ENCODE assay signal across 8 mouse cellular contexts in the genomic region with DNA sequence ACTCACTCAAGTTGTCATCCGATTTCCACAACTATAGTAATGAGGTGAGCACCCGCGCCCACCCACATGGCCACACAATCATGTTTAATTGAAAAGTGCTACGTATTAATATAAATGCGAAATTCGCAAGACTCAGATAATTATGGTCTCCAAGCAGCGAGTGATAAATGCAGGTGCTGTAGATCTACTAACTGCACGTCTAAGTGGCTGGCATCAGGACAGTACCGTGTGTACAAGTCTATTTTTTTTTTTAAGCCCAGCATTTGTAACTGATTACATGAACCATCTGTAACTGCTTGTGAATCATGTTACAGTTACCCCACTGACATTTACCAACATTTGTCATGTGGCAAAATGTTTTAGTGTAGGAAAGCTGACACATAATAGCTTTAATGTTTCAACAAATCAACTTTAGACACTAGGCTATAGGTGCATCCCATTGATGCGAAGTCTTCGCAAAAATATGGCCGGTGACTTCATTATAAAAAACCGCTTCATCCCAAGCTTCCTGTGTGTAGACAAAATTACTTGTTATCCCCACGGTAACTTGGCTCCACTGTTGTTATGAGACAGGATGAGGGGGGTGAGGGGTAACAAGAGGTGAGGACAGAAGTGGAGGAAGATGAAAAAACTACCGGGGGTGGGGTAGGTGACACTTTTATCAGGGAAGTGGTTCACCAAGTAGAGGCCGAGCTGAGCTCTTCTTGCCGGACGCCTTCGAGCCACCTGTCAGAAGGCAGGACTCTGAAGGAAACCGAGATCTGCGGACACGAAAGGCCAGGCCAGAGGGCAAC. TPM values are rescaled to one million over a fixed set of nuclear protein-coding genes. Genes with fewer than 3 reads are reported as not detected.
DNase-seq lines count a peak whose midpoint lies in the region; ATAC-seq and TF ChIP-seq lines count a peak whose summit lies in the region.

No protein-coding gene starts in this region.

- TF ChIP-seq CTCF in MEL (IDR thresholded peaks at IDR 0.05 in 2 of 3, conservative IDR thresholded peaks at IDR 0.05 in 1 of 3; ENCODE audit: control insufficient read depth in 1 of 3, insufficient read depth in 1 of 3, low read depth in 2 of 3, low read length in 3 of 3, poor library complexity in 1 of 3, severe bottlenecking in 1 of 3): no peak
- no peak for TF ChIP-seq CTCF in liver, embryonic 14.5 days (IDR thresholded peaks at IDR 0.05; ENCODE audit: low read depth)

- no peak for TF ChIP-seq RAD21 in MEL (IDR thresholded peaks at IDR 0.05; ENCODE audit: low read depth, low read length)

- no peak for DNase-seq in heart, postnatal 36 days
- DNase-seq in MEL (ENCODE audit: low read depth, low spot score): peak; percentile 88
- DNase-seq in liver, embryonic 14.5 days (ENCODE audit: low read depth in 3 of 3, low spot score in 3 of 3): no peak
- no peak for DNase-seq in MN1 (ENCODE audit: low spot score)
- DNase-seq in adrenal gland, postnatal 14 days: no peak
- DNase-seq in thymus, postnatal 25 days: no peak

- H3K36me3 ChIP-seq in heart, embryonic 15.5 days: peaks cover 4% of the 10 kb centered on the region; the same call in 1 of the 2 replicates
- peaks cover 3 to 28% of the 10 kb centered on the region in 2 experiments for H3K36me3 ChIP-seq in MEL (ENCODE audit: control insufficient read depth in 1 of 2, insufficient read depth in 2 of 2, low read length in 2 of 2)
- H3K36me3 ChIP-seq in forebrain, embryonic 16.5 days (ENCODE audit: control insufficient read depth, insufficient read depth): no peaks in the 10 kb centered on the region
- H3K36me3 ChIP-seq in liver, embryonic 14.5 days (replicated peaks; ENCODE audit: control insufficient read depth, insufficient read depth, low read depth): peaks cover 13% of the 10 kb centered on the region

- H3K9ac ChIP-seq in heart, embryonic 15.5 days: peak overlapping the region; percentile 74
- H3K9ac ChIP-seq in MEL (ENCODE audit: control insufficient read depth, low read depth, low read length, poor library complexity, severe bottlenecking): peak overlapping the region; percentile 96
- H3K9ac ChIP-seq in forebrain, embryonic 16.5 days (replicated peaks; ENCODE audit: low read depth, low read length): peak overlapping the region; percentile 69
- peak overlapping the region; percentile 68 for H3K9ac ChIP-seq in liver, embryonic 14.5 days (replicated peaks)

- no peak for TF ChIP-seq POLR2A in MEL (IDR thresholded peaks at IDR 0.05; ENCODE audit: control insufficient read depth in 1 of 2, insufficient read depth in 1 of 2, low read depth in 1 of 2, low read length in 2 of 2, poor library complexity in 1 of 2)

- H3K4me2 ChIP-seq in heart, embryonic 15.5 days: peak overlapping the region; percentile 77
- peak overlapping the region; percentile 69 for H3K4me2 ChIP-seq in forebrain, embryonic 16.5 days (ENCODE audit: low read length)
- H3K4me2 ChIP-seq in liver, embryonic 14.5 days (ENCODE audit: low read depth): peak overlapping the region; percentile 82

- WGBS in heart, embryonic 15.5 days: 39% methylated on average over 22 of the region's 22 CpGs
- WGBS in forebrain, embryonic 16.5 days: 30% methylated on average over 22 of the region's 22 CpGs
- 34% methylated on average over 22 of the region's 22 CpGs for WGBS in liver, embryonic 14.5 days (ENCODE audit: insufficient replicate concordance)

- H3K9me3 ChIP-seq in heart, embryonic 15.5 days (replicated peaks): no peaks in the 10 kb centered on the region
- no peaks in the 10 kb centered on the region for H3K9me3 ChIP-seq in MEL (replicated peaks; ENCODE audit: insufficient read depth, low read length)
- H3K9me3 ChIP-seq in forebrain, embryonic 16.5 days (ENCODE audit: control insufficient read depth, low read length): no peaks in the 10 kb centered on the region
- H3K9me3 ChIP-seq in liver, embryonic 14.5 days (ENCODE audit: control insufficient read depth, low read length): no peaks in the 10 kb centered on the region

- peaks cover 32% of the 10 kb centered on the region for H3K79me2 ChIP-seq in MEL (ENCODE audit: control insufficient read depth, insufficient read depth, low read length, poor library complexity)

- peaks cover 31% of the 10 kb centered on the region for H3K4me1 ChIP-seq in heart, embryonic 15.5 days (replicated peaks)
- H3K4me1 ChIP-seq in MEL (ENCODE audit: control insufficient read depth in 1 of 2, insufficient read depth in 2 of 2, low read length in 2 of 2): peaks cover 5 to 18% of the 10 kb centered on the region in 2 experiments
- H3K4me1 ChIP-seq in forebrain, embryonic 16.5 days (replicated peaks; ENCODE audit: control insufficient read depth, insufficient read depth, low read length): peaks cover 11% of the 10 kb centered on the region
- peaks cover 15 to 18% of the 10 kb centered on the region in 2 experiments for H3K4me1 ChIP-seq in liver, embryonic 14.5 days (replicated peaks; ENCODE audit: control insufficient read depth in 2 of 2, insufficient read depth in 2 of 2, low read length in 1 of 2)

- TF ChIP-seq EP300 in MEL (IDR thresholded peaks at IDR 0.05; ENCODE audit: low read depth in 1 of 2, low read length in 2 of 2): no peak
- TF ChIP-seq EP300 in liver, embryonic 14.5 days (IDR thresholded peaks at IDR 0.05; ENCODE audit: low read depth): no peak

- intact Hi-C loops in heart, postnatal 36 days (cut with DNase I): loop anchor here (2.0 to 5.0 kb wide), 2 partner anchors 127 to 664 kb away; a partner anchor contains a TSS

- H3K27ac ChIP-seq in heart, embryonic 15.5 days: peak overlapping the region; percentile 96
- peak overlapping the region; percentile 98 for H3K27ac ChIP-seq in MEL (ENCODE audit: control insufficient read depth, low read depth, low read length)
- peak overlapping the region; percentile 84 for H3K27ac ChIP-seq in forebrain, embryonic 16.5 days (ENCODE audit: low read length)
- H3K27ac ChIP-seq in liver, embryonic 14.5 days: peak overlapping the region; percentile 73

- no peaks in the 10 kb centered on the region for H3K27me3 ChIP-seq in heart, embryonic 15.5 days
- no peaks in the 10 kb centered on the region for H3K27me3 ChIP-seq in MEL (ENCODE audit: control insufficient read depth in 1 of 2, insufficient read depth in 2 of 2, low read length in 2 of 2)
- H3K27me3 ChIP-seq in forebrain, embryonic 16.5 days (replicated peaks; ENCODE audit: control insufficient read depth, insufficient read depth, low read length): no peaks in the 10 kb centered on the region
- no peaks in the 10 kb centered on the region for H3K27me3 ChIP-seq in liver, embryonic 14.5 days (ENCODE audit: control insufficient read depth, insufficient read depth, low read length)

- peak overlapping the region; percentile 85 for H3K4me3 ChIP-seq in heart, embryonic 15.5 days
- peak overlapping the region; percentile 43 to 84 for H3K4me3 ChIP-seq in MEL (ENCODE audit: control insufficient read depth in 1 of 2, insufficient read depth in 1 of 2, low read depth in 2 of 2, low read length in 2 of 2)
- peak overlapping the region; percentile 87 for H3K4me3 ChIP-seq in forebrain, embryonic 16.5 days (replicated peaks; ENCODE audit: low read length)
- H3K4me3 ChIP-seq in liver, embryonic 14.5 days (ENCODE audit: insufficient read depth in 1 of 2, low read depth in 2 of 2, low read length in 2 of 2): peak overlapping the region; percentile 73 to 93

- no peak for ATAC-seq in heart, embryonic 15.5 days (replicated peaks; ENCODE audit: insufficient number of reproducible peaks, insufficient read depth, low FRiP score, low read depth)
- no peak; the same call in 1 of the 2 replicates for ATAC-seq in forebrain, embryonic 16.5 days
- no peak; the same call in 1 of the 2 replicates for ATAC-seq in liver, embryonic 14.5 days (ENCODE audit: insufficient read depth)

TF ChIP-seq in MEL, 35 proteins besides CTCF, POLR2A, EP300 and RAD21 (continues in another document):
- TF ChIP-seq MAZ (IDR thresholded peaks at IDR 0.05; ENCODE audit: low read depth, low read length) (no peak), CHD1 (IDR thresholded peaks at IDR 0.05; ENCODE audit: low read depth, low read length) (peak; percentile 76; the same call in 1 of the 2 replicates), ZNF384 (IDR thresholded peaks at IDR 0.05; ENCODE audit: low read depth, low read length) (peak; percentile 65), MXI1 (IDR thresholded peaks at IDR 0.05; ENCODE audit: low read depth, low read length) (peak; percentile 66; the same call in 1 of the 2 replicates)

RNA-seq across cellular contexts. Expression of a gene that starts 0.8 kb away (rescaled TPM):
- 920 and 981 TPM in 2 replicates for polyA plus RNA-seq in heart, embryonic 15.5 days (2015; fragmentation: Nextera tagmentation; extraction: Ambion mirVana)
- total RNA-seq in heart, postnatal 36 days (2021): 10 to 100 TPM; 60.4 to 61.0 TPM
- total RNA-seq in MEL (2012; rRNA removed): 1,732 and 2,078 TPM in 2 replicates
- polyA plus RNA-seq in MEL (2012; ENCODE audit: insufficient read depth in 1 of 2, insufficient read length in 2 of 2, low read depth in 1 of 2, low replicate concordance in 2 of 2, missing spikeins in 1 of 2): 1,000 to 10,000 TPM; 1,006 to 3,472 TPM
- polyA plus RNA-seq in forebrain, embryonic 16.5 days (2015; fragmentation: Nextera tagmentation; extraction: Ambion mirVana): 1,163 and 1,308 TPM in 2 replicates
- 539 and 784 TPM in 2 replicates for polyA plus RNA-seq in liver, embryonic 14.5 days (2012; rRNA removed)
- polyA plus RNA-seq in liver, embryonic 14.5 days (2014; fragmentation: Nextera tagmentation; extraction: Ambion mirVana): 1,242 and 1,265 TPM in 2 replicates
- total RNA-seq in adrenal gland, postnatal 14 days (2021): 228 and 256 TPM in 2 replicates

RNA-seq across cellular contexts. Expression of a gene that starts 3.9 kb away (rescaled TPM):
- polyA plus RNA-seq in heart, embryonic 15.5 days (2015; fragmentation: Nextera tagmentation; extraction: Ambion mirVana): 9.5 and 10.5 TPM in 2 replicates
- total RNA-seq in heart, postnatal 36 days (2021): 1 to 10 TPM; 8.4 to 8.8 TPM
- total RNA-seq in MEL (2012; rRNA removed): 4.2 and 4.4 TPM in 2 replicates
- 1 to 10 TPM in 1 of 2 experiments, not detected in 1; 6.1 TPM for polyA plus RNA-seq in MEL (2012; ENCODE audit: insufficient read depth in 1 of 2, insufficient read length in 2 of 2, low read depth in 1 of 2, low replicate concordance in 2 of 2, missing spikeins in 1 of 2)
- 7.8 and 12.2 TPM in 2 replicates for polyA plus RNA-seq in forebrain, embryonic 16.5 days (2015; fragmentation: Nextera tagmentation; extraction: Ambion mirVana)
- 1.2 and 1.5 TPM in 2 replicates for polyA plus RNA-seq in liver, embryonic 14.5 days (2012; rRNA removed)
- polyA plus RNA-seq in liver, embryonic 14.5 days (2014; fragmentation: Nextera tagmentation; extraction: Ambion mirVana): 3.7 and 4.4 TPM in 2 replicates
- 17.8 and 19.5 TPM in 2 replicates for total RNA-seq in adrenal gland, postnatal 14 days (2021)

RNA-seq across cellular contexts. Expression of a gene that starts 54.8 kb away (rescaled TPM):
- polyA plus RNA-seq in heart, embryonic 15.5 days (2015; fragmentation: Nextera tagmentation; extraction: Ambion mirVana): 100 and 108 TPM in 2 replicates
- total RNA-seq in heart, postnatal 36 days (2021): 10 to 100 TPM; 91.1 to 93.8 TPM
- total RNA-seq in MEL (2012; rRNA removed): 73.3 and 77.5 TPM in 2 replicates
- 10 to 100 TPM in 1 of 2 experiments, not detected in 1; 88.3 TPM for polyA plus RNA-seq in MEL (2012; ENCODE audit: insufficient read depth in 1 of 2, insufficient read length in 2 of 2, low read depth in 1 of 2, low replicate concordance in 2 of 2, missing spikeins in 1 of 2)
- polyA plus RNA-seq in forebrain, embryonic 16.5 days (2015; fragmentation: Nextera tagmentation; extraction: Ambion mirVana): 141 and 145 TPM in 2 replicates
- polyA plus RNA-seq in liver, embryonic 14.5 days (2012; rRNA removed): 31.3 and 35.2 TPM in 2 replicates
- polyA plus RNA-seq in liver, embryonic 14.5 days (2014; fragmentation: Nextera tagmentation; extraction: Ambion mirVana): 54.3 and 60.1 TPM in 2 replicates
- 64.2 and 75.9 TPM in 2 replicates for total RNA-seq in adrenal gland, postnatal 14 days (2021)
